Mouse (Mus musculus): ENCODE results near the gene Morc2a.
A peak's percentile ranks its signal among the peaks of the same experiment; 100 is the strongest.
"Not testable (repeated sequence)": the region's sequence is repeated elsewhere in the genome, so short reads cannot be mapped to it uniquely, and the experiment has no call there.

Morc2a gene

DNA sequence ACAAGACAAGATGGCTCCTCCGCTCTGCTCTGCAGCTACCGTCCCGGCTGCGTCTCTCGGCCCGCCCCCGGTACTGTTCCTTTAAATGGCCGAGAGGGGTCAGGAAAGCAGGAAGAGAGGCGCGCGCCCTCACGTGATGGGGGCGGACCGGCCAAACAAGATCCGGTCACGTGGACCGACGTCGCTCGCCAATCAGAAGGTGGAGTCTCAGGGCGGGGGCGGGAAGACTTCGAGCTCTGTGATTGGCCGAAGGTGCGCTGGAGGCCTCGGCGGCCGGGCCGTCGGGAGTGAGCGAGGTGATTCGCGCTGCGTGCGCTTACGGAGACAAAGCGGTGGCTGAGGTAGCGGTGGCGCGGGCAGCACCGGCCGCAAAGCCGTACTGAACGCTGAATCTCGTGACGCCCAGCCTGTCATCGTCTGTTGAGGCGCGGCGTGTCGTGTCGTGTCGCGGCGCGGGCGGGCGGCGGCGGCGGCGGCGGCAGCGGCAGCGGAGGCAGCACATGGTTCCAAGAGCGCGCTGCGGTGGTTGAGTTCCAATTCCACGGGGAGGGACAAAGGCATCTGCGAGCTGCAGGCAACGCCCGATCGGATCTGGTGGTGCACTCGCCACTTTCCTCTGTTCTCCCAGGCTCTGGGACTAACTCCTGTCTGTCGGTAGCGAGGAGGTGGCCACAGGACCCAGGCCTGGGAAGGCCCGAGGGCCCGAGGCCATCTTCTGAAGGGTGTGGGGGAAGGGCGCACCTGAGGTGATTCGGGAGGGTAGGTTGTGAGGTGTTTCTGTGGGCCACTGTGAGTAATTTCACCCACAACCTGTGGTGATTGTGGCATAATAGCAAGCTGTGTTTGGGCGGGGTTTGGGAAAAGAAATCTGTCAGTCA lies at the start of gene Morc2a:
Gene Morc2a, plus strand, starts transcription at position 228 of the 878 bp plus-strand sequence.
- DNase-seq: peak; percentile 98

DNA sequence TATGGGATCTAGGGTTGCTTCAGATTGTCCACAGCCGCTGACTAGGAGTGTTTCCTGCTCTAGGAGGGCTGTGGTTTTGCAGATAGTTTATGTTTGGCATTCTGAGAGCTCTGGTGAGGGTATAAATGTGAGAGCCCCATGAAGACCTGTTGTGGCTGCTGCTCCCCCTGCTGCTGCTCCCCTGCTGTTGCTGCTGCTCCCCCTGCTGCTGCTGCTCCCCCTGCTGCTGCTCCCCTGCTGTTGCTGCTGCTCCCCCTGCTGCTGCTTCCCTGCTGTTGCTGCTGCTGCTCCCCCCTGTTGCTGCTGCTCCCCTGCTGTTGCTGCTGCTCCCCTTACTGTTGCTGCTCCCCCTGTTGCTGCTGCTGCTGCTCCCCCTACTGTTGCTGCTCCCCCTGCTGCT lies 47.0 kb upstream of the Morc2a start:
- not testable (repeated sequence) for DNase-seq

DNA sequence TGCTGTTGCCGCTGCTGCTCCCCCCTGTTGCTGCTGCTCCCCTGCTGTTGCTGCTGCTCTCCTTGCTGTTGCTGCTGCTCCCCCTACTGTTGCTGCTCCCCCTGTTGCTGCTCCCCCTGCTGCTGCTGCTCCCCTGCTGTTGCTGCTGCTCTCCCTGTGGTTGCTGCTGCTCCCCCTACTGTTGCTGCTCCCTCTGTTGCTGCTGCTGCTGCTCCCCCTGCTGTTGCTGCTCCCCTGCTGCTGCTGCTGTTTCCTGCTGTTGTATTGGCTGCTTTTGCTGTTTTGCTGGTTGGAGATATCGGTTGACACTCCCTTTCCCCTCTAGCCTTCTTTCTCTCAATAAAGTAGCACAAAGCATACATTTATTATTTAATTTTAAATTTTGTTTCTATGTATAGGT lies 46.3 kb upstream of the Morc2a start:
- peak; percentile 13 for DNase-seq

DNA sequence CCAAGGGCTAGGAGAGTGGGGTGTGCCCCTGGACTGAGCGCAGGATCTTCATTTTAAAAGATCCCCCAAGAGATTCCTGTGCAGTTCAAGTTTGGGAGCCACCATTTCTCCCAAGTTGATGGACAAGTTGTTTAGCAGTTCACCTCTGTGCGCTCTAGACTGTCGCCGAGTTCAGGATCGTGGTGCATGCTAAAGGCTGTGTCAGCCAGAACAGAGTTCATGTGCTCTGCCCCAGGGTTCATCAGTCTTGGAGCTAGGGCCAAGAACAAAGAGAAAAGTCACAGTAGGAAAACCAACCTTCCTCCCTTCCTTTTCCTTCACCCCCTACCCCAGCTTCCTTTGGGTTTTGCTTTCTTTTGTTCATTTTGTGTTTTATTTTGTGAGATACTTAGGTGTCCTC lies 42.5 kb upstream of the Morc2a start:
- DNase-seq: no peak

DNA sequence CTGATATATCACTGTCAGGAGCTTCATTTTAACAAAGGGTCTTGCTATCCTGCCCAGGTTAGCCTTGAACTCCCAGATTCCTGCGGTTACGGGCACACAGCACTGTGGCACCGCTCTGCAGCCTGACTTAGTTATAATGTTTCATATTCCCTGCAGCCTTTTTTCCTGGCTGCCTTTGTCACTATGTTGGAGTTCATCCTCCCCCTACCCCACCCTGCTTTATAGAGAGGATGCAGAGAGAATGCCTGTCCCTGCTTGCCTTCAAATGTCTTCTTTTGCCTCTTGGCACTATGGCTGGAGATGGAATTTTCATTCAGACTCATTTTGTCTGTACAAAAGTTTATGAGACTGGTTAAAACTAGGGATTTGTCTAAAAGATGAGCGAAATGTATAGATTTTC lies 33.4 kb upstream of the Morc2a start:
- no peak for DNase-seq

DNA sequence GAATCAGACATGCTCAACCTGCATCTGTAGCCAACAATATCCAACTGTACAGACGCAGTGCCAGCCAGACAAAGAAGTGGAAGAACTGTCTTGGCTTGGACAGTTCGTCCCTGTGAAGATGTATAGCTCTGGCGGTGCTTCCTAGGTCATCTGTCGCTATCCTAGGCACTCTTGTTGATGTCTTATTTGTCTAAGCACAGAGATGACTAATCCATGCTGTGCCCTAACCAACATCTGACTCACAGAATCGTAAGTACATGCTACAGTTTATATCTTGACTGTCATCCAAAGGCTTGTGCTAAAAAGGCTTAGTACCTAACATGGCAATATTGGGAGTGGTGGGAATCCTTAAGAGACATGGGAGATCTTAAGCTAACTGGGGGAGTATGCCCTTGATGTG lies 26.2 kb upstream of the Morc2a start:
- no peak for DNase-seq

DNA sequence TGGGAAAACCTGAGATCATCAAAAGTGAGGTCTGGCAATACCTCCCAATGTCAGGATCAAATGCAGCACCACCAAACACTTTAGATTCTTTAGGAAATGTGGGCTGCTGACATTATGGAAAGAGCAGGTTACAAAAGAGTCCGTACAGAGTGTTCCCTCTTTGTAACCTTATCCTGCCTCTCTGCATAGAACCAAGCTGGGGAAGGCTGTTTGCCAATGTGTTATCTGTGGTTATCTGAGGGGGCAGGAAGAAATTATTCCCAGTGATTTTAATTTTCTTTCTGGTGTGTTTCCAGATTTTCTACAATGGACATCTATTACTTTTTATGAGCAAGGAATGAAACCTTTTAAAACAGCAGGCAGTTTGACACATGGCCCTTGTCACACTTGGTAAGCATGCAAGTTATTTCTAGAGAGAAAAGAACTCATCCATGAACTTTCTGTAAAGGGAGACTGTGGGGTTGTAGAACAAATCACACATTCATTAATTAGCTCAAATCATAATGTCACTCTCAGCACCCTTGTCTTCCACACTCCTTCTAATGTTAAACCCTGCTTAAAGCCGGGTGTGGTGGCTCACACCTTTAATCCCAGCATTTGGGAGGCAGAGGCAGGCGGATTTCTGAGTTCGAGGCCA lies 24.5 kb upstream of the Morc2a start:
- DNase-seq: no peak

DNA sequence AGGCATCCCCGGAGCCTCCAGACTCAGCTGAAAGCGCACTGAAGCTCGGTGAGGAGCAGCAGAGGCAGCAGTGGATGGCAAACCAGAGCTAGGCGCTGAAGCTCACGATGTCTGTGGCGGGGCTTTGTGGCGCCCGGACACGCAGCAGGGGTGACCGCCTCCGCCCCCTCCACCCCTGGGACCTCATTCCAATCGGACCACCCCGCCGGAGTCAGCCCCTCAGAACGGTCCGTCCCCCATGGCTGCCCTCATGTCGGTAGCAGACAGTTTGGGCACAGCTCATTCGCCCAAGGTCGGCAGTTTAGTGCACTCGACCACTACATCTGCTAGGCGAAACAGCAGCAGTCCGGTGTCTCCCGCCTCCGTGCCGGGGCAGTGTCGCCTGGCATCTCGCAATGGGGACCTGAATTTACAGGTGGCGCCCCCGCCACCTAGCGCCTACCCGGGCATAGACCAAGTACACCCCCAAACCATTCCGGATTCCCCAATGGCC lies 19.9 kb upstream of the Morc2a start:
- DNase-seq: peak; percentile 37

DNA sequence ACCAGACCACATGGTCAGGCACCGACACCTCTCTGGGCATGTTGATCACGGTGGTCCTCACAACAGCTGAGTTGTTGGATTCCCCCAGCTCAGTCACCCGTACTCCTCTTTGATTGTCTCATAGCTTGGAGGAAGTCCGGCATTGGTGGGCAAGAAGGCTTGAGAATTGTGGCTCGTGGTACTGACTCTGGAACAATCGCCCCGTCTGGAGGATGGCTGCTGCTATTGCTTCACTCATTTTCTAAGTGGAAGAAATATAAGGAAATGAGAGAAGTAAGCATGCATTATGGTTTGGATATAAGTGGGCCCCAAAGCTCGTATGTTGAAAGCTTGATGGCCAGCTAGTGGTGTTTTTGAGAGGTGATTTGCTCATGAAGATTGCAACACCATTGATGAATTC lies 15.7 kb upstream of the Morc2a start:
- not testable (repeated sequence) for DNase-seq

DNA sequence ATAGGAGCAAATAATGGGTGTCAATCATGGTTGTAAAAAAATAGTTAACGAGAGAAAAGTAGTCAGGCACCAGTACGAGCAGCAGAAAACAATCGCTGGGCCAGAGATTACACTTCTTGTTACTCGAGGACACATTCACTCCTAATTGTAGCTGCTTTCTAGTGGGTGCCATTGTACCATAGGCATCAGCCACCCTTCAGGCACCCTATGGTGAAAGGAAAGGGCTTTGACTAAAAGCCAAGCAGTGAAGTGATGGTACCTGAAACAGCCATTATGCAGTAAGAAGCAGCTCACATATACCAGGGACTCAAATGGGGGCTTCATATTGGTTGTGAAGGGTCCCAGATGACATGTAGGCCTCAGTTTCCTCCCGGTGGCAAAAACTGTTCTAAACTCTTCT lies 1.3 kb upstream of the Morc2a start:
- no peak for DNase-seq

DNA sequence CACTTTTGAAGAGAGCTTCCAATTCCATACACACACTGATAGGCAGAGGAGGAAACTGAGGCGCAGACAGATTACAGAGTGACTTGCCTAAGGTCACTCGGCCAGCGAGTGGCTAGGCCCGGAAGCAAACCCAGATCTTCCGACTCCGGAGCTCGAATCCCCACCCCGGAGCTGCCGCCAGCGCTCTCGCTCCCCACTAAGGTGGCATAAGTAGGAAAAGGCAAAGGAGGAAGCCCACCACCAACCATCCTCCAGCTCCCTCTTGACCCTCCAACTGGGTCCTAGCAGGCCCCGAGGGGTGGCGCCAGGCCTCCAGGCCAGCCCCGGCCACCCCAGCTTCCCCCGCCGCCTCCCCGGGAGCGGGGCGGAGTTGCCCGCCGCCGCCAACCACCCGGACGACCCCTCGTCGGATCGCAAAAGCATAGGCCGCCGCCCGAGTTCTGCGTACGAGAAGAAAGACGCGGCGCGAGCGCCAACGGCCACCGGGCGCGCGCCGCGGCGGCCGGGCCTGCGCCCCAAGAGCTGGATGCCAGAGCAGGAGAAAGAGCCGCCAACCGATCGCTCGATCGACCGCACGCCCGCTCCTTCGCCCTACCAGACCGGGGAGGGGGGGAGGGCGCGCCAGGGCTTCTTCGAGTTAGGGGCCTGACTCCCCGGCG lies 557 bp upstream of the Morc2a start:
- DNase-seq: no peak

DNA sequence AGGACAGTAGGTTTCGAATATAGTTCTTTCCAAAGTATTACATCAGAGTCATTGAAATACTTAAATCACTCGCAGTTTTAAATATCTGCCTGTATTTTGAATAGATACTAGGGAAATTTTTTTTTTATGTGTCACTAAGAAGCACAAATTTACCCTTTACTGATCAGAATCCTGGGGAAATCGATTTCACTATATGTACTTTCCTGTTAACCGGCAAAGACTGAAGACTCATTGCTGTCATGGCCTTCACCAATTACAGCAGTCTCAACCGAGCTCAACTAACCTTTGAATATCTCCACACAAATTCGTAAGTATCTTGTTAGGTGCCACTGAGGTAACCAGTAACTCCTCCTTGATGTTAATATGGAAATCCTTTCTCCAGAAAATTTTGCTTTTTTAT lies 1.1 kb downstream of the Morc2a start:
- DNase-seq: no peak

DNA sequence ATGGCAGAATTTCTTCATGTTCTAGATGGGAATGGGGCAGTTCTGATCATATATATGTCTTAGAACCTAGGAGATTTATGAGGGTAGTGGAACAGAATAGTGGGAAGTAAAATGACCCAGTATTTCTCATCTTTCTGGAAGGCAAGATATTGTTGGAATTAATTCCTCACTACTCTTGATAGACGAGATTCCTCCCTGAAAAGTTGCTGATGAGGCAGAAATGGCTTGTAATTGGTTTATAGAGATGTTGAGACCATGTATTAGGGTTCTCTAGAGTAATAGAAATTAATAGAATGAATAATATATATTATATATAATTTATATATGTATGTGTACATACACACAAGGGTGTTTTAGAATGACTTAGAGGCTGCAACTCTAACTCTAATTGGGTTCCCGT lies 13.0 kb downstream of the Morc2a start:
- DNase-seq: no peak

DNA sequence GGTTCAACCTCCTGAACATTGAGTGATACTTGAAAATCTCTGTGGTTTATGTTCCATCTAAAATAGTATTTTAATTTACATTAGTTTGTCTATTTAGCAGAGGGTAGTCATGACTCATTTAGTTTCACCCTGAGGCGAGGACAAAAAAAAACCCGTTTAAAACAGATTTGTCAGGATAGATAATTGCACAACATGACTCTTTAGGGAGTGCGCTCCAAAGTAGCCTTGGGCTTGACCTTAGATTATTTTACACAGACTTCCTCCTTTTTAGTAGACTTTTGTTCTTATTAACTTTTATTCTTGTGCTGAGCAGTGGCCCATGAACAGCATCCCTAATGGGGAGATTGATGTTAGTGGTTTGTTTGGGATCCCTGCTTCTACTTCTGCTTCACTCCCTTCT lies 18.5 kb downstream of the Morc2a start:
- no peak for DNase-seq

DNA sequence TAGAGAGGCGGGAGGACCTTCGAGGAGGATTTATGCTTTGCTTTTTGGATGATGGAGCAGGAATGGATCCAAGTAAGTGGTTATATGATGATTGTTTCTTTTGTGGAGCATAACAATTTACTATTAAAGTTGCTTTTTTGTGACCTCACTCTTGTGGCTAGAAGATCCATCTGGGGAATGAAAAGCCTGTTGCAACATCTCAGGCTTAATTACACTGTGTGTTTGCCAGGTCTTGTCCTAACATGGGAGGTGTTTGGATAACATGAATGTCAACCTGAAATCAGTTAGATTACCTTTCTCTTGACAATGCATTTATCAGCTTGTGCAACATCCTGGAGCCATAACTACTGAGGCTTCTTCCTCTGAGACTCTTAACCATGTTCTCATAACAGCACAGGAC lies 19.8 kb downstream of the Morc2a start:
- DNase-seq: no peak

DNA sequence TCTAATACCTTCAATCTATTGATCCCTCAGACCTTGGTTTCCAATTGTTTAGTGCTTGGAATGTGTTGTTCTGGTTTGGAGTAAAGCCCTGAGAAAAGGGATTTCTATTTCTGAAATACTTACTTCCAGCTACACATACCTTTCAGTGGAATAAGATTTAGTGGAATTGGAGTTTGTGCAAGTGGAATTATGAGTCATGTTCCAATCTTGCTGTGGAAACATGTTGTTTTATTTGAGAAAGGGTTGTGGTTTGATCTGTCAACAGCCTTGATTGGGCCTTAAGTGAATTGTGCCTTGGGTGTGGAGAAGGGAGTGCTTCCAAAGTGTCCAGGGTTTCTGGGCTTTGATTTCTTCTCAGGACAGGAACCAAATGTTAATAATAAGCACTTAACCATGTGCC lies 20.9 kb downstream of the Morc2a start:
- no peak for DNase-seq

DNA sequence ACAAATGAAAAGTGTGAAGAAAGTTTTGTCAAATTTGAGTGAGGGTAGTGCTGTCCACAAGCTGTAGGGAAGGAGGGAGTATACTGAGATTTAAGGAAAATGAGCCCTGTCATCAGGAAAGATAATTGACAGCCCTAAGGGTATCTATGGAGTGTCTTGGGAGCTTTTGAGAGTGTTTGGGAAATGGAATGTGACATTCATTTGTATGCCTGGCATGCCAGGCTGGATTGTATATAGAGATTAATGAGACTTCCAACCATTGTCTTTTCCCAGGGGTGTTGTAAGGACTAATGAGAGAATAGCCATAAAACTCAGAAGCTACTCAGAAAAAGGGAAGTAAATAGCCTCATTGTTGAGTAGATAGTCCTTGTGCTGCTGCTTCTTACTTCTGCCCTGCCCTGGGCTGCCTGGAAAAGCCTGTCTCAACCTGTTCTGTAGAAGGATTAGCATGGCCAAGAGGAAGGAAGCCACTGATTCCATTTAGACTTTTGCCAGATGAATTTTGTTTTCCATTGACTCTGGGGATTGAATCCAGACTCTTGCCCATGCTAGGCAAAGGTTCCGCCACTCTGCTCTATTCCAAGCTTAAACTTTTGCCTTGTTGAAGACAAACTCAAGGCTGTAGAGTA lies 22.1 kb downstream of the Morc2a start:
- DNase-seq: no peak

DNA sequence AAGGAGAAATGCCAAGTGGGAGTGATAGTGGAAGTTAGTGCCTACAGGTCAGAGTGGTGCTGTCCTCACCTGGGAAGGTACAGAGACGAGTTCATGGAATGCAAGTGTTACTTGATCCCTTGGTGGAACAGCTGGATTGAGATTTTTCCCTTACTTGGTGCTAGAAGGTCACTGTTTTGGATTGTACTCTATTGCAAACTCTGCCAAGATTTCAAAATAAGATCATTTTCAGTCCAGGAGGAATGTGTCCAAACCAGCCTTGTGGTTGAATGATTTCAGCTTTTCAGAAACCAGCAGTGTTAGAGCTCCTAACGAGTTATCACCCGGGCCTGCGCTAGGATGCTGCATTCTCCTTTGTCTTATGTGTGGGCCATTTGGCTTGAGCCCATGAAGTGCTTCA lies 25.6 kb downstream of the Morc2a start:
- no peak for DNase-seq

DNA sequence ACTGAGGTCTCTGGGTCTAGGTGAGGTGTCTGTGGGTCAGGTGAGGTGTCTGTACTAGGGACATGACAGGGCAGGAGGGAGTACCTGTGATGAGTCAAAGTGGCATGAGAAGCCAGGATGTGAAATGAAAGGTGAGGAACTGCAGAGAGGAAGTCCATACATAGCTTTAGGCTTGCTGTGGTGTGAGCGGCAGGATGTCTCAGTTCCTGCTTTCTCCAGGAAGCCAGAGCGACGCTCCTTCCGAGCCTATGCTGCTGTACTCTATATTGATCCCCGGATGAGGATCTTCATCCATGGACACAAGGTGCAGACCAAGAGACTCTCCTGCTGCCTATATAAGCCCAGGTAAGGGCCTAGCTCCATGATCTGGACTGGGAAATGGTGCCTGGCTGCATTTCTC lies 27.4 kb downstream of the Morc2a start:
- no peak for DNase-seq

DNA sequence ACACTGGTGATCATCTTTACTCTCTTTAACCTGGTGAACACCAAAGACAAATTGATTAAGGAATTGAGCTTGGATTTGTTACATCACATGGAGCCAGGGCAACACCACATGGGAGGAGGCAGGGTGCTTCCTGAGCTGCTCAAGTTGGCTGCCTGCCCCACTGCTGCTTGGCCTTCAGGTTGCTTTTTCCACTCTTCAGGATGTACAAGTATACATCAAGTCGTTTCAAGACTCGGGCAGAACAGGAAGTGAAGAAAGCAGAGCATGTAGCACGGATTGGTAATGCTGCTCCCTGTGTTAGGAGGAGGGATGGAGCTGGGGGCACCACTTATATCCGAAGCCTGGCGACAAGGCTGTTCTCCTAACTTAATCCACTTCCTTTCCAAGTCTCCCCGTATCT lies 28.2 kb downstream of the Morc2a start:
- no peak for DNase-seq

DNA sequence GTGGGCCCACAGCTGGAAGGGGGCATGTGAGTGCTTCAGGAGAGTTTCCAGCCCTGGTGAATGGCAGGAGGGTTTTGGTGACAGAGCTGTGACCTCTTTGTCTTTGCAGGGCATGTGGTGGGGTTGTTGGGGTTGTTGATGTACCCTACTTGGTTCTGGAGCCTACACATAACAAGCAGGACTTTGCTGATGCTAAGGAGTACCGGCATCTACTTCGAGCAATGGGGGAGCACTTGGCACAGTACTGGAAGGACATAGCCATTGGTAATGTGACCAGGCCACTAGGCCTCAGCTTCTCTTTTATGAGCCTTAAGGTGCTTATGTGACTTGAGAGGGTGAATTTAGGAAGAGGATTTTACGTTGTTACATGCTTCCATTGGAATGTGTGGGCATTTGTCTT lies 30.8 kb downstream of the Morc2a start:
- DNase-seq: no peak

DNA sequence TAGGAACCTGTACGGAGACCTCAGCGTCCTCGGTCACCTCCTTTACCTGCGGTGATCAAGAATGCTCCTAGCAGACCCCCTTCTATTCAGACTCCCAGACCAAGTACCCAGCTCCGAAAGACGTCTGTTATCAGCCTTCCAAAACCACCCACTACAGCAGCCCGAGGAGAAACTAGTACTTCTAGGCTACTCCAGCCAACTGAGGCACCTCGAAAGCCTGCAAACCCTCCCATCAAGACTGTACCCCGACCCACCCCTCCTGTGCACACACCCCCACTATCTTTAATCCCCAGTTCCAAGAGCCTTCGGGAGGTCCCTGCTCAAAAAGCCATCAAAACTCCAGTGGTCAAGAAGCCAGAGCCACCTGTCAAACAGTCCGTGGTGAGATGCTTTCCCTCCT lies 34.7 kb downstream of the Morc2a start:
- no peak for DNase-seq

DNA sequence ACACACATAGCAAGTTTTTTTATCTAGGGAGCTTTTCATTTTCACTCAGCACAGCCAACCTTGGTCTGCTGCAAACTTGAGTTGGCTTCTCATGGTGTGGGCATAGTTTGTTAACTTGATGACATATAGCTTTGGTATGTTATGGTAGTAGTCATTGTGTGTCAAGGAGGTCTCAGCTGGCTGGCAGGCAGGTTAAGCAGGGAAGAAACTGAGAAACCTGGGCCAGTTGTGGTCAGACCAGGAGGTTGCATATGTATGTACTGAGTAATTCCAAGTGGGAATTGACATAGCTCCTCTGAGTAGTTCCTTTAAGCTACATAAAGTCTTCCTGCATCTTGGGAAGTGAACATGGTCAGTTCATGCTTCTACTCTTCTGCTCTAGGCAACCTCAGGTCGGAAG lies 35.2 kb downstream of the Morc2a start:
- DNase-seq: no peak
